Mouse (Mus musculus): ENCODE data around the gene Scgb2b3.

The Scgb2b3 gene

GRCm38 (mm10) chr7:31362022-31362560 is at the start of gene Scgb2b3:
TSS of gene Scgb2b3 (minus strand) at chr7:31362072.
- no peak for DNase-seq

- DNase-seq: no peak
Observed at GRCm38 (mm10) chr7:31375292-31375691, 13.4 kb upstream of the Scgb2b3 start, which contains the start of gene Scgb1b3. TSS of gene Scgb1b3 (plus strand) at chr7:31375592.

Measured in right cerebral cortex, adult 18-20 months (tissue).